Mouse (Mus musculus): Measurements from ENCODE around the gene Rtraf. TPM values are rescaled to one million over a fixed set of nuclear protein-coding genes. Genes with fewer than 3 reads are reported as not detected.

The Rtraf gene
- total and polyA plus RNA-seq, 3 experiments = 115 to 216 (median 163) TPM

DNA sequence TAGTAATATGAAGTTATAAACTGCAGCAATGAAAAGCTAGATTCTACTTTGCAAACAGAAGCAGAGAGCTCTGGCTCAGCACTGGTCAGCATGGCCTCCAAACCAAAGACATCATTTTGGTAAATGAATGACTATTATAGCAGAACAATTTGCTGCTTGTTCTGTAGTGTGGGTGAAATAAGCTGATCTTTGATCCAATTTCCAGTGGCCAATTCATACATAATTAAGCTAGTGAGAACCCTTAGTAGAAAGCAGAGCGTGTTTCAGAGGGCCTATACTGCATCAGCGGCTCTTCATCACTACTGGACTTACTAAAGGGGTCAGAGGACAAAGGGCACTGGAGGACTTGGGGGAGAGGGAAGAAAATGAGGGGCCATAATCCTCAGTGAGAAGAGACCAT is 10.6 kb downstream of the Rtraf start:
- in situ Hi-C loops (cut with MboI; ENCODE audit: low pct_ligation_motif_present, low pct_unique_long_range_greater_than_20kb, low sequenced_read_pairs) = no loop called here
- Histone ChIP-seq H3K4me3 (replicated peaks in 1 of 3; ENCODE audit: low read depth in 2 of 3, low read length in 2 of 3, poor library complexity in 1 of 3) (no peak overlapping the region), H3K4me1 (ENCODE audit: control insufficient read depth in 1 of 2, insufficient read depth in 2 of 2) (no peaks in the 10 kb centered on the region), H3K79me2 (replicated peaks; ENCODE audit: control insufficient read depth, extremely low read depth, insufficient read depth, poor library complexity, severe bottlenecking) (0 out of 2 replicates have a peak, but pooled peaks cover 2% of the 10 kb centered on the region), H3K27me3 (replicated peaks) (no peaks in the 10 kb centered on the region), H3K27ac (ENCODE audit: insufficient read depth, low read depth) (no peak overlapping the region), H3K9ac (ENCODE audit: insufficient read depth, low read depth) (no peak overlapping the region), H3K9me3 (replicated peaks; ENCODE audit: low read length) (no peaks in the 10 kb centered on the region), H3K4me2 (ENCODE audit: insufficient read depth, low read depth, poor library complexity, severe bottlenecking) (no peak overlapping the region), H3K36me3 (replicated peaks in 1 of 2; ENCODE audit: control insufficient read depth in 1 of 2, insufficient read depth in 1 of 2, low read length in 1 of 2) (peaks cover 51 to 75% of the 10 kb centered on the region in 2 experiments)
- dilution Hi-C loops (cut with MboI; ENCODE audit: extremely low pct_ligation_motif_present, extremely low pct_unique_long_range_greater_than_20kb, low sequenced_read_pairs) = no loop called here
- no peak for TF ChIP-seq CHD1 (IDR thresholded peaks at IDR 0.05; ENCODE audit: low read depth, low read length)
- no peak for TF ChIP-seq USF1 (IDR thresholded peaks at IDR 0.05; ENCODE audit: low read depth, low read length)
- TF ChIP-seq ZNF384 (IDR thresholded peaks at IDR 0.05; ENCODE audit: low read depth, low read length) = no peak
- no peak for TF ChIP-seq ZKSCAN1 (IDR thresholded peaks at IDR 0.05; ENCODE audit: borderline replicate concordance, low read depth, low read length)
- no peak for TF ChIP-seq USF2 (conservative IDR thresholded peaks at IDR 0.05; ENCODE audit: low read depth, low read length)
- TF ChIP-seq CHD2 (IDR thresholded peaks at IDR 0.05; ENCODE audit: low read length) = no peak
- no peak for TF ChIP-seq MAZ (IDR thresholded peaks at IDR 0.05; ENCODE audit: low read depth, low read length)
- TF ChIP-seq IRF4 (IDR thresholded peaks at IDR 0.05; ENCODE audit: low read depth, low read length) = no peak
- no peak for TF ChIP-seq ETS1 (conservative IDR thresholded peaks at IDR 0.05; ENCODE audit: low read depth, low read length)
- no peak for TF ChIP-seq ZC3H11A (IDR thresholded peaks at IDR 0.05; ENCODE audit: low read depth, low read length)
- no peak for TF ChIP-seq RAD21 (IDR thresholded peaks at IDR 0.05; ENCODE audit: low read depth, low read length)
- no peak for TF ChIP-seq UBTF (IDR thresholded peaks at IDR 0.05; ENCODE audit: low read depth, low read length)
- no peak for TF ChIP-seq JUN (IDR thresholded peaks at IDR 0.05; ENCODE audit: insufficient read depth, low read depth, low read length)
- no peak for TF ChIP-seq MAX (IDR thresholded peaks at IDR 0.05; ENCODE audit: low read length)
- TF ChIP-seq POLR2A (IDR thresholded peaks at IDR 0.05; ENCODE audit: low read depth, low read length) = no peak
- no peak for TF ChIP-seq GABPA (IDR thresholded peaks at IDR 0.05; ENCODE audit: insufficient replicate concordance, low read depth, low read length)
- no peak for TF ChIP-seq HCFC1 (IDR thresholded peaks at IDR 0.05; ENCODE audit: low read depth, low read length)
- no peak for DNase-seq (ENCODE audit: extremely low read depth)

DNA sequence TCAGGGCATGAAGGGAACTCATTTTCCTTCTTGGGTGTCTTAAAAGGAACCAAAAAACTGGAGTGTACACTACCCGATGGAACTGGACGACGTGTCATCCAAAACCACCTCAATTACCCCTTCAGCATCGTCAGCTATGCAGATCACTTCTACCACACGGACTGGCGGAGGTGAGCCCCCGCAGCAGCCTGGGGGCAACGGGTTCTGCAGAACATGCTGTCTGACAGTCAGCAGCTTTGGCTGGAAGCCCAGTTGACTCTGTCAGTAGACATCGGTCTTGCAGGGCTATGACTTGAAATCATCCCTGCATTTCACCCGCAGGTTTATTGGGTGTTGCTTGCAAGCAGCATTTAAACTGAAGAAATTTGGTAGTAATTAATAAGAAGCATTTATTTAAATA is 13.7 kb downstream of the Rtraf start:
- Histone ChIP-seq H3K79me2 (replicated peaks; ENCODE audit: control insufficient read depth, extremely low read depth, insufficient read depth, poor library complexity, severe bottlenecking) (no peaks in the 10 kb centered on the region), H3K4me1 (ENCODE audit: control insufficient read depth in 1 of 2, insufficient read depth in 2 of 2) (no peaks in the 10 kb centered on the region), H3K4me2 (ENCODE audit: insufficient read depth, low read depth, poor library complexity, severe bottlenecking) (no peak overlapping the region), H3K36me3 (replicated peaks in 1 of 2; ENCODE audit: control insufficient read depth in 1 of 2, insufficient read depth in 1 of 2, low read length in 1 of 2) (peaks cover 30 to 48% of the 10 kb centered on the region in 2 experiments), H3K9me3 (replicated peaks; ENCODE audit: low read length) (no peaks in the 10 kb centered on the region), H3K27me3 (replicated peaks) (no peaks in the 10 kb centered on the region), H3K9ac (ENCODE audit: insufficient read depth, low read depth) (no peak overlapping the region), H3K4me3 (replicated peaks in 1 of 3; ENCODE audit: low read depth in 2 of 3, low read length in 2 of 3, poor library complexity in 1 of 3) (no peak overlapping the region), H3K27ac (ENCODE audit: insufficient read depth, low read depth) (no peak overlapping the region)
- dilution Hi-C loops (cut with MboI; ENCODE audit: extremely low pct_ligation_motif_present, extremely low pct_unique_long_range_greater_than_20kb, low sequenced_read_pairs) (no loop called here), in situ Hi-C loops (cut with MboI; ENCODE audit: low pct_ligation_motif_present, low pct_unique_long_range_greater_than_20kb, low sequenced_read_pairs) (no loop called here)
- no peak for DNase-seq (ENCODE audit: extremely low read depth)
- TF ChIP-seq POLR2A (IDR thresholded peaks at IDR 0.05; ENCODE audit: low read depth, low read length) (no peak), CHD1 (IDR thresholded peaks at IDR 0.05; ENCODE audit: low read depth, low read length) (no peak), USF2 (conservative IDR thresholded peaks at IDR 0.05; ENCODE audit: low read depth, low read length) (no peak), POLR2AphosphoS2 (IDR thresholded peaks at IDR 0.05; ENCODE audit: low read depth, low read length) (no peak), MEF2A (IDR thresholded peaks at IDR 0.05; ENCODE audit: borderline replicate concordance, low read depth, low read length) (no peak), NRF1 (IDR thresholded peaks at IDR 0.05; ENCODE audit: low read depth, low read length) (no peak), TBP (conservative IDR thresholded peaks at IDR 0.05; ENCODE audit: low read depth, low read length) (no peak), MAFK (IDR thresholded peaks at IDR 0.05; ENCODE audit: insufficient replicate concordance, low read length) (no peak), ZKSCAN1 (IDR thresholded peaks at IDR 0.05; ENCODE audit: borderline replicate concordance, low read depth, low read length) (no peak), NELFE (IDR thresholded peaks at IDR 0.05; ENCODE audit: low read depth, low read length) (no peak)

Data from CH12.LX (cell line).